Mouse (Mus musculus) lung, embryonic 14.5 days (tissue): Measurements from ENCODE around the gene Arf6. TPM values are rescaled to one million over a fixed set of nuclear protein-coding genes. Genes with fewer than 3 reads are reported as not detected.
A peak's percentile ranks its signal among the peaks of the same experiment; 100 is the strongest.
"Not testable (repeated sequence)": the region's sequence is repeated elsewhere in the genome, so short reads cannot be mapped to it uniquely, and the experiment has no call there.

ENCODE experiments used
- ATAC-seq: fragments of 200-750 bp; cut with Nextera tagmentation; 2 replicates; pipeline ENCODE4 v1.8.0; 2017; ENCODE audit warnings: mild to moderate bottlenecking, moderate TSS enrichment, moderate library complexity; ENCODE audit not compliant: insufficient read depth
- DNase-seq: peaks from one replicate; pipeline ENCODE4 v3.0.0-alpha.2; 2015
- H3K27ac ChIP-seq: fragments of 300-500 bp; sonication (generic); 2 replicates; pipeline ENCODE4 v1.5.1; 2014; ENCODE audit warnings: low read depth, mild to moderate bottlenecking, moderate library complexity
- H3K27me3 ChIP-seq: fragments of 300-500 bp; sonication (generic); 2 replicates; pipeline ENCODE4 v1.6.1; 2014; ENCODE audit warnings: low read length, control low read depth; ENCODE audit not compliant: insufficient read depth
- H3K36me3 ChIP-seq: fragments of 300-500 bp; sonication (generic); 2 replicates; pipeline ENCODE4 v1.6.1; 2014; ENCODE audit warnings: control low read depth; ENCODE audit not compliant: insufficient read depth
- H3K4me1 ChIP-seq: fragments of 300-500 bp; sonication (generic); 2 replicates; pipeline ENCODE4 v1.6.1; 2014; ENCODE audit warnings: antibody characterized with exemption, control low read depth; ENCODE audit not compliant: insufficient read depth
- H3K4me2 ChIP-seq: fragments of 300-500 bp; sonication (generic); 2 replicates; pipeline ENCODE4 v1.6.1; 2014; ENCODE audit warnings: mild to moderate bottlenecking
- H3K4me3 ChIP-seq: fragments of 300-500 bp; sonication (generic); 2 replicates; pipeline ENCODE4 v1.5.1; 2014; ENCODE audit warnings: low read depth, low read length
- H3K9ac ChIP-seq: fragments of 300-500 bp; sonication (generic); 2 replicates; pipeline ENCODE4 v1.6.1; 2014
- H3K9me3 ChIP-seq: fragments of 300-500 bp; sonication (generic); 2 replicates; pipeline ENCODE4 v1.6.1; 2016; ENCODE audit warnings: low read depth, low read length, control low read depth
- CTCF ChIP-seq: IDR thresholded peaks from 2 replicates; pipeline ENCODE4 v1.5.1; 2016; ENCODE audit warnings: antibody characterized with exemption, low read depth
- WGBS: fragments of 180-500 bp; shearing (Covaris S2); extraction: QIAGEN DNeasy Blood & Tissue Kit; methylation state at CpG from one replicate; pipeline ENCODE4 v1.1.7; 2014; 5-methylcytosine and 5-hydroxymethylcytosine counted together
- polyA plus RNA-seq: library from polyadenylated mRNA; unstranded; fragments of >200 nt; fragmentation: Nextera tagmentation; extraction: Ambion mirVana; gene quantifications from 2 replicates; pipeline ENCODE4 v1.2.1, GENCODE M21; 2014

Arf6 gene
- polyA plus RNA-seq, 1 experiment from 2014 or later, result 61.8 TPM

GRCm38 (mm10) chr12:69376132-69376531, 4.2 kb downstream of the Arf6 start:
- Histone ChIP-seq H3K27ac (no peak overlapping the region), H3K4me2 (peak overlapping the region; percentile 2; the same call in 1 of the 2 replicates), H3K4me1 (0 out of 2 replicates have a peak, but pooled peaks cover 3% of the 10 kb centered on the region), H3K9me3 (no peaks in the 10 kb centered on the region), H3K4me3 (no peak overlapping the region), H3K9ac (no peak overlapping the region), H3K27me3 (no peaks in the 10 kb centered on the region), H3K36me3 (peaks cover 41% of the 10 kb centered on the region)
- ATAC-seq, result no peak
- 84% methylated on average over 2 of the region's 2 CpGs for WGBS
- TF ChIP-seq CTCF, result no peak
- no peak for DNase-seq

- Histone ChIP-seq H3K4me3 (no peak overlapping the region), H3K27ac (no peak overlapping the region), H3K36me3 (peaks cover 41% of the 10 kb centered on the region), H3K9me3 (no peaks in the 10 kb centered on the region), H3K27me3 (no peaks in the 10 kb centered on the region), H3K4me1 (0 out of 2 replicates have a peak, but pooled peaks cover 3% of the 10 kb centered on the region), H3K4me2 (no peak overlapping the region), H3K9ac (no peak overlapping the region)
- 72% methylated on average over 1 of the region's 1 CpGs for WGBS
- ATAC-seq (no peak), DNase-seq (no peak)
- TF ChIP-seq CTCF, result no peak
Observed at GRCm38 (mm10) chr12:69377188-69377587, 5.2 kb downstream of the Arf6 start.

- 94% methylated on average over 6 of the region's 6 CpGs for WGBS
- not testable (repeated sequence) for ATAC-seq, H3K4me1 ChIP-seq, H3K9me3 ChIP-seq, H3K4me2 ChIP-seq, H3K4me3 ChIP-seq, DNase-seq, H3K9ac ChIP-seq, H3K27ac ChIP-seq, H3K27me3 ChIP-seq
- peaks cover 41% of the 10 kb centered on the region for H3K36me3 ChIP-seq
Observed at GRCm38 (mm10) chr12:69377636-69378035, 5.7 kb downstream of the Arf6 start.

DNA sequence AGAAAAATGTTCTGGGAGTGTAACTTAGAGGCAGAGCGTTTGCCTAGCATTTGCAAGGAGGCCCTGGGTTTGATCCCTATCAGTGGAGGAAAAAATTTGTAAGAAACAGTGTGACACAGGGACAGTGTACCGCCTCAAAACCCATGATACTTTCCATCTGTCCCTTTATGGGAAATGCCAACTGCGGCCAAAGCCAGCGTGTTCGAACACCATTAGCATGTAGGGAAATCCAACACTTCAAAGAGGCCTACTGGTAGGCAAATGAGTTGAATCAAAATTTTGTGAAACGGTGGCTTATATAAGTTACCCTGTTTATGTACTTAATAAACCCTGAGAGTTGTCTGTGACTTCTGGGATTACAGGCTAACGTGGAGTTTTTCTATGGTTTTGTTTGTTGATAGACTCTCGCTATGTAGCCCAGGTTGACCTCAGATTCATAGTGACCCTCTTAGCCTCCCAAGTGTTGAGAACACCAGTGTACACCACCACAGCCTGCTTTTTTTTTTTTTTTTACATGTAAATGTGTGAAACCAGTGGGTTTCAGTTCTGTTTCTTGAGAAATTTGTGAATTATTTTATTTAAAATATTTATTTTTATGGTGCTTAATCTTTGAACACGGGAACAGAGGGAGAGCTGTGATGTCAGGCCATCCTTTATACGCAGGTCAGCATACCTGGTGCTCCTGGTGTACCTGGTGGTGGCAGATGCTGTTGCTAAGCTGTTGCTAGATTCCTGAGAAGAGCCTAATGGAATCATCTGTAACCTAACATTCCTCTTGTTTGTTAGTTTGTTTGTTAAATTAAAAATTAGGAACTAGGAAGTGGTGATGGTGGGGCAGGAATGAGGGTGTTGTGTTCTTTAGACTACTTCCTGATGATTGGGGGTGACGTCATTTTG, 6.9 kb downstream of the Arf6 start:
- Histone ChIP-seq H3K4me1 (0 out of 2 replicates have a peak, but pooled peaks cover 3% of the 10 kb centered on the region), H3K36me3 (peaks cover 30% of the 10 kb centered on the region), H3K9me3 (no peaks in the 10 kb centered on the region), H3K4me3 (no peak overlapping the region), H3K27me3 (no peaks in the 10 kb centered on the region), H3K4me2 (no peak overlapping the region), H3K27ac (no peak overlapping the region), H3K9ac (no peak overlapping the region)
- no peak for ATAC-seq
- 80% methylated on average over 11 of the region's 11 CpGs for WGBS
- no peak for TF ChIP-seq CTCF
- DNase-seq, result no peak

DNA sequence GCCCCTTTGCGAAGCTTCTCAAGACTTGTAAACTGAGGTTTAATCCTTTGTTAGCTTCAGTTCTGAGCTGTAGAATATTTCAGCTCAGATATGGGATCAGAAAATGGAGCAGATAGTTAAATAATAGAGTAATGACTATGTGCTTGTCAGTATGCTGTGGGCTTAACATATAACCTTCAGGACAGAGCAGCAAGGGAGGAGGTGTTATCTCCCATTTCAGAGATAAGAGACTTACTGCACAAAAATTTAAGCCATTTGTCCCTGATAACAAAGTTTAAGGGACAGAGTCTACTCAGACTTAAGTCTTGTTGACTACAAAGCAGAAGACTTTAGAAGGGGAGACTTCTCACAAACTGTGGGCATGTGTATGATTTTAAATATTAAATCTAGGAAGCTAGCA, 10.9 kb downstream of the Arf6 start:
- 80% methylated on average over 1 of the region's 1 CpGs for WGBS
- Histone ChIP-seq H3K27ac (no peak overlapping the region), H3K36me3 (peaks cover 16% of the 10 kb centered on the region), H3K4me1 (no peaks in the 10 kb centered on the region), H3K4me3 (no peak overlapping the region), H3K9me3 (no peaks in the 10 kb centered on the region), H3K4me2 (no peak overlapping the region), H3K27me3 (no peaks in the 10 kb centered on the region), H3K9ac (no peak overlapping the region)
- no peak for DNase-seq
- no peak for ATAC-seq
- no peak for TF ChIP-seq CTCF

GRCm38 (mm10) chr12:69384606-69385005, 12.7 kb downstream of the Arf6 start:
- DNase-seq (no peak), ATAC-seq (no peak)
- WGBS, result 83% methylated on average over 5 of the region's 5 CpGs
- Histone ChIP-seq H3K27ac (no peak overlapping the region), H3K4me1 (no peaks in the 10 kb centered on the region), H3K9me3 (no peaks in the 10 kb centered on the region), H3K36me3 (no peaks in the 10 kb centered on the region), H3K4me3 (no peak overlapping the region), H3K27me3 (no peaks in the 10 kb centered on the region), H3K9ac (no peak overlapping the region), H3K4me2 (no peak overlapping the region)
- TF ChIP-seq CTCF, result no peak

GRCm38 (mm10) chr12:69385542-69386280, 13.8 kb downstream of the Arf6 start:
- ATAC-seq, result no peak
- no peaks in the 10 kb centered on the region for H3K9me3 ChIP-seq

DNA sequence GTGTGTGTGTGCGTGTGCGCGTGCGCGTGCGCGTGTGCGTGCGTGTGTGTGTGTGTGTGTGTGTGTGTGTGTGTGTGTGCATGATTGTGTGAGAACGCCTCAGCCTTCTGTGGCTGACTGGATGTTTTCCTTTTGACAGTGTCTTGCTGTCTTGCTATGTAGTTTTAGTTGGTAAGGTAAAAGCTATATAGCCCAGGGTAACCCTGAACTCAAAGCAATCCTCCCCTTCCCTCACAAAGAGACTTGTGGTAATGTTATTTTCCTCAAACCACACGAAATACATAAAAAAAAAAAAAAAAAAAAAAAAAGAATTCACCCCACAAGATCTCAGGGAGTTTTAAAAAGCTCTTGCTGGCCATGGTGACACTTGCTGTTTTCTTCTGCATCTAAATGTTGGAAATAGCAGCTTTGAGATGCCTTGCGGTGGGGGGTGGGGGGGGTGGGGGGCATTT, 14.4 kb downstream of the Arf6 start:
- not testable (repeated sequence) for H3K4me2 ChIP-seq, H3K27me3 ChIP-seq, H3K27ac ChIP-seq, H3K9ac ChIP-seq, H3K4me1 ChIP-seq, H3K36me3 ChIP-seq, ATAC-seq, DNase-seq, H3K4me3 ChIP-seq, H3K9me3 ChIP-seq
- WGBS, result 88% methylated on average over 12 of the region's 12 CpGs

More at GRCm38 (mm10) chr12:69385542-69386280, 13.8 kb downstream of the Arf6 start:
- no peak for TF ChIP-seq CTCF
- Histone ChIP-seq H3K4me3 (no peak overlapping the region), H3K4me2 (no peak overlapping the region), H3K4me1 (no peaks in the 10 kb centered on the region), H3K9ac (no peak overlapping the region), H3K27me3 (no peaks in the 10 kb centered on the region), H3K27ac (no peak overlapping the region), H3K36me3 (no peaks in the 10 kb centered on the region)
- DNase-seq, result no peak
- WGBS, result 70% methylated on average over 6 of the region's 6 CpGs
